Mouse (Mus musculus) hindbrain, embryonic 16.5 days (tissue): ENCODE measurements around the gene Rad51ap1. TPM values are rescaled to one million over a fixed set of nuclear protein-coding genes. Genes with fewer than 3 reads are reported as not detected.

Experiments
- ATAC-seq: fragments of 200-750 bp; cut with Nextera tagmentation; 2 replicates; pipeline ENCODE4 v1.8.0; 2017; ENCODE audit warnings: moderate TSS enrichment, moderate library complexity
- H3K27ac ChIP-seq: fragments of 300-500 bp; sonication (generic); 2 replicates; pipeline ENCODE4 v1.5.1; 2014; ENCODE audit warnings: low read depth, mild to moderate bottlenecking, control low read depth, low read length, moderate library complexity
- H3K27me3 ChIP-seq: fragments of 300-500 bp; sonication (generic); replicated peaks from 2 replicates; pipeline ENCODE4 v1.6.1; 2014; ENCODE audit warnings: low read length; ENCODE audit not compliant: control insufficient read depth, insufficient read depth
- H3K36me3 ChIP-seq: fragments of 300-500 bp; sonication (generic); 2 replicates; pipeline ENCODE4 v1.6.1; 2014; ENCODE audit warnings: mild to moderate bottlenecking, low read length, moderate library complexity, mixed read lengths; ENCODE audit not compliant: control insufficient read depth, insufficient read depth
- H3K4me1 ChIP-seq: fragments of 300-500 bp; sonication (generic); 2 replicates; pipeline ENCODE4 v1.6.1; 2014; ENCODE audit warnings: low read depth, low read length; ENCODE audit not compliant: control insufficient read depth, insufficient read depth
- H3K4me2 ChIP-seq: fragments of 300-500 bp; sonication (generic); 2 replicates; pipeline ENCODE4 v1.6.1; 2014; ENCODE audit warnings: mild to moderate bottlenecking, low read length, control low read depth, moderate library complexity
- H3K4me3 ChIP-seq: fragments of 300-500 bp; sonication (generic); 2 replicates; pipeline ENCODE4 v1.5.1; 2014; ENCODE audit warnings: mild to moderate bottlenecking, low read length, control low read depth, moderate library complexity
- H3K9ac ChIP-seq: fragments of 300-500 bp; sonication (generic); 2 replicates; pipeline ENCODE4 v1.6.1; 2014; ENCODE audit warnings: low read depth, mild to moderate bottlenecking, control low read depth, low read length, moderate library complexity
- H3K9me3 ChIP-seq: fragments of 300-500 bp; sonication (generic); 2 replicates; pipeline ENCODE4 v1.6.1; 2014; ENCODE audit warnings: mild to moderate bottlenecking, low read length, moderate library complexity; ENCODE audit not compliant: control insufficient read depth
- WGBS: fragments of 180-500 bp; shearing (Covaris S2); extraction: QIAGEN DNeasy Blood & Tissue Kit; methylation state at CpG from one replicate; pipeline ENCODE4 v1.1.7; 2014; 5-methylcytosine and 5-hydroxymethylcytosine counted together
- polyA plus RNA-seq: library from polyadenylated mRNA; unstranded; fragments of >200 nt; fragmentation: Nextera tagmentation; extraction: Ambion mirVana; gene quantifications from 2 replicates; pipeline ENCODE4 v1.2.1, GENCODE M21; 2015

Rad51ap1 gene
- polyA plus RNA-seq, 1 experiment from 2014 or later = 15.2 TPM

GRCm38 (mm10) chr6:126940451-126940850 lies 1.1 kb upstream of the Rad51ap1 start:
- Histone ChIP-seq H3K4me3 (peak overlapping the region; percentile 83), H3K9ac (peak overlapping the region; percentile 71; the same call in 1 of the 2 replicates), H3K27me3 (no peaks in the 10 kb centered on the region), H3K4me2 (peak overlapping the region; percentile 71), H3K4me1 (peaks cover 15% of the 10 kb centered on the region), H3K27ac (no peak overlapping the region), H3K9me3 (no peaks in the 10 kb centered on the region), H3K36me3 (peaks cover 13% of the 10 kb centered on the region)
- WGBS = 4% methylated on average over 5 of the region's 5 CpGs
- ATAC-seq = no peak; the same call in 1 of the 2 replicates

DNA sequence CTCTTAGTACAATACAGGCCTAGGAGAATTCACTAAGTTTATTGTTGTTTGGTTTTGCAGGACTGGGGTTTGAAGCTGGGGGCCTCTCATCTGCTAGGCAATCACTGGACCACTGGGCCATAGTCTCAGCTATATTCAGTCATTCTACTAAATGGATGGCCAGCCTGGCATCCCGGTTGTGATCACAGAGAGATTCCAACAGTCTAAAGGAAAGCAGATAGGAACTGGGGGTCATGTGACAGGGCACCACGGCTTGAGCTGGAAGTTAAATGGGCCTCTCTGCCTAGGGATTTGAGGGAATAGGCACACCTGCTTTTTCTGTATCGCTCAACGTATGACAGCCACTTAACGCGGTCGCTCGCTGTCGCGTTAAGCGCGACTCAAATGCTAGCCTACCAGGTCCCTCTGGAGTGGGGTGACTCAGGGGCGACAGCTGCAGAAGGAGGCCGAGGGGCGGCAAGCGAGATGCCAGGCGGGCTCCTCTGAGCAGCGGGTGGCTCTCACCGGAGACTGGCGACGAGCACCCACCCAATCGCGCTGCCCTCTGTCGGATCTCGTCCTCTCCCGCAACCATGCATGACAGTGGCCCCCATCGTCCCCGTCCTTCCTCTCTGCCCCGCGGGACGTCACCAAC lies 417 bp downstream of the Rad51ap1 start:
- under 1% methylated on average over 31 of the region's 31 CpGs for WGBS
- Histone ChIP-seq H3K27me3 (no peaks in the 10 kb centered on the region), H3K36me3 (peaks cover 7% of the 10 kb centered on the region; the same call in 1 of the 2 replicates), H3K4me2 (peak overlapping the region; percentile 79), H3K4me1 (peaks cover 15% of the 10 kb centered on the region), H3K4me3 (peak overlapping the region; percentile 83), H3K9ac (peak overlapping the region; percentile 52), H3K9me3 (no peaks in the 10 kb centered on the region), H3K27ac (no peak overlapping the region)
- no peak; the same call in 1 of the 2 replicates for ATAC-seq

DNA sequence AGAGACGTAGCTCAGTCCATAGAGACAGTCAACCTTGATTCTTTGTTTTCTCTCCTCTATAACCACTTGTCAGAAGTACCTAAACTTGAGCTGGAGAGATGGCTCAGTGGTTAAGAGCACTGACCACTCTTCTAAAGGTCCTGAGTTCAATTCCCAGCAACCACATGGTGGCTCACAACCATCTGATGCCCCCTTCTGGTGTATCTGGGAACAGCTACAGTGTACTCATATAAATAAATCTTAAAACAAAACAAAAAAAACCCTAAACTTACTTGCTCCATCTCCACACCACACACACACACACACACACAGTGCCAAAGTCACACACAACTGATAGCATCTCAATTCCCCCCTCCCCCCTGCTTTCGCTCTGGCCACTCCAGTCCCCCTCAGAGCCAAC lies 1.3 kb downstream of the Rad51ap1 start:
- Histone ChIP-seq H3K4me3 (no peak overlapping the region; the same call in 1 of the 2 replicates), H3K9me3 (no peaks in the 10 kb centered on the region), H3K27ac (no peak overlapping the region), H3K4me1 (peaks cover 15% of the 10 kb centered on the region), H3K36me3 (peaks cover 6% of the 10 kb centered on the region; the same call in 1 of the 2 replicates), H3K27me3 (no peaks in the 10 kb centered on the region), H3K9ac (no peak overlapping the region), H3K4me2 (peak overlapping the region; percentile 79)
- no peak for ATAC-seq
- WGBS = 84% methylated on average over 2 of the region's 2 CpGs

- H3K9ac ChIP-seq = no peak overlapping the region
- ATAC-seq = no peak
- no peak overlapping the region for H3K27ac ChIP-seq
- no peaks in the 10 kb centered on the region for H3K27me3 ChIP-seq
- no peaks in the 10 kb centered on the region for H3K4me1 ChIP-seq
- no peaks in the 10 kb centered on the region; the same call in 1 of the 2 replicates for H3K36me3 ChIP-seq
- H3K4me2 ChIP-seq = no peak overlapping the region
- H3K4me3 ChIP-seq = no peak overlapping the region
- 98% methylated on average over 2 of the region's 2 CpGs for WGBS
- H3K9me3 ChIP-seq = no peaks in the 10 kb centered on the region
These were observed 6.5 kb downstream of the Rad51ap1 start for GRCm38 (mm10) chr6:126932896-126933295.

DNA sequence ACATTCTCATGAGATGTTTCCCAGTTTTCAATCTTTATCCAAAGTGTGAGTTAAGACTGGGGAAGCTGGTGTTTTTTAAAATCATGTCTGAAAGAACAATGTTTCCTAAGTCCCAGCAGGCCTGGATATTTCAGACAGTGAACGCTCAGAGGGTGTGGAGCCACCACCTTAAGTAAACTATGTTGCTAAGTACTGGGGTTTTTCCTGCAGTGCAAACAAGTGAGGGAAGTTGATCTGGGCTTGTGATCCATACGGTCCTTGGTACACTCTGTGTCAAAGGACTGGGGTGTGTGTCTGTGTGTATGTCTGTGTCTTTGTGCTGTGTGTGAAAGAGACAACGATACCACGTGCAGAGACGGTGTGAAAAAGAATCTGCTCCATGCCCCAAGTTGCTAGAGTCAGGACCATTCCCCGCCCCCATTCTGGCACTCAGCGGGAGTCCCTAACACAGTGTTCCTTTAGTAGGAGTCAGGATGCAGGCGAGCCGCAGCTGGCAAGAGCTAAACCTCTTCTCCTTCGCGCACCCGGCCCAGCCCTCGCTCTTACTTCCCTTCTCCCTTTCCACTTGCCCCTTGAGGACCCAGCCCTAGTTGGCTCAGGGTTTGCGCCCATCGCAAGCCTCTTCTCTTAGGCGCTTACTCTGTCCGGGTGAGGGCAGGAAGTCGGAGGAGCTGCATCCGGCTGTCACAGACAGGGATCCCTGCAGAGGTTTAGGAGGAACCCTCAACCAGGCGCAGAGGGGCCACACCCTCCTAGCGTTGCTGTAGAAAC lies 18.1 kb downstream of the Rad51ap1 start, which contains the start of gene Dyrk4:
Dyrk4 (minus strand) TSS at position 729 of the 771 bp plus-strand sequence.
- no peak within 1 kb of the TSS for H3K9ac ChIP-seq
- peak; percentile 24; the same call in 1 of the 2 replicates for ATAC-seq
- H3K27ac ChIP-seq = no peak within 1 kb of the TSS
- H3K4me1 ChIP-seq = no peaks in the 10 kb centered on the region
- 7% methylated on average over 21 of the region's 21 CpGs for WGBS
- peak within 1 kb of the TSS; percentile 45 for H3K4me2 ChIP-seq
- H3K4me3 ChIP-seq = peak within 1 kb of the TSS; percentile 11
- H3K36me3 ChIP-seq = no peaks in the 10 kb centered on the region
- no peaks in the 10 kb centered on the region for H3K27me3 ChIP-seq
- H3K9me3 ChIP-seq = no peaks in the 10 kb centered on the region

- no peak overlapping the region for H3K4me2 ChIP-seq
- WGBS = 88% methylated on average over 5 of the region's 5 CpGs
- no peaks in the 10 kb centered on the region for H3K9me3 ChIP-seq
These were observed 24.5 kb downstream of the Rad51ap1 start for GRCm38 (mm10) chr6:126914928-126915327.

GRCm38 (mm10) chr6:126910727-126911126 lies 28.7 kb downstream of the Rad51ap1 start:
- H3K4me1 ChIP-seq = no peaks in the 10 kb centered on the region
- H3K9ac ChIP-seq = no peak overlapping the region
- H3K9me3 ChIP-seq = no peaks in the 10 kb centered on the region
- no peak overlapping the region for H3K27ac ChIP-seq
- 81% methylated on average over 4 of the region's 4 CpGs for WGBS
- no peak for ATAC-seq
- no peak overlapping the region for H3K4me3 ChIP-seq
- H3K36me3 ChIP-seq = no peaks in the 10 kb centered on the region
- no peak overlapping the region for H3K4me2 ChIP-seq
- no peaks in the 10 kb centered on the region; the same call in 1 of the 2 replicates for H3K27me3 ChIP-seq

More at GRCm38 (mm10) chr6:126914928-126915327, 24.5 kb downstream of the Rad51ap1 start:
- no peak for ATAC-seq
- Histone ChIP-seq H3K4me3 (no peak overlapping the region), H3K9ac (no peak overlapping the region), H3K27ac (no peak overlapping the region), H3K36me3 (no peaks in the 10 kb centered on the region), H3K4me1 (no peaks in the 10 kb centered on the region), H3K27me3 (no peaks in the 10 kb centered on the region; the same call in 1 of the 2 replicates)

DNA sequence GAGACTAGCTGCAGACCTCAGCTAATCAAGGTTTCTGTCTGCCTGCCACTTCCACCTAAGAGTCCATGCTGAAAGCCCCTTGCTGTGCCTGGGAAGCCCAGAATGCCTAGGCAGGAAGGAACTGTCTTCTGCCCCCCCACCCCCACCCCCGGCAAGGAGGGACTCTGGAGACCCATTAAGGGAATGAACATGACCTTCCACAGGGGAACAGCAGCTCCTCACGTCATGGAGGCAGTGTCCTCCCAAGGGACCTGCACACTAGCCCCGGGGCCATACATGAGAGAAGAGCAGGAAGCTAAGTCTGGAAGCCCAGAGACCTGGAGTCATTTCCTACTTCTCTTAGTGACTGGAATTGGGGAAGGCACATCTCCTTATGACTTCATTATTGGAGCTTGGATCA lies 31.5 kb downstream of the Rad51ap1 start:
- Histone ChIP-seq H3K4me2 (no peak overlapping the region), H3K27ac (no peak overlapping the region), H3K4me1 (no peaks in the 10 kb centered on the region), H3K4me3 (no peak overlapping the region), H3K9ac (no peak overlapping the region), H3K27me3 (no peaks in the 10 kb centered on the region), H3K9me3 (no peaks in the 10 kb centered on the region), H3K36me3 (no peaks in the 10 kb centered on the region)
- 77% methylated on average over 3 of the region's 3 CpGs for WGBS
- ATAC-seq = no peak

GRCm38 (mm10) chr6:126907378-126907777 lies 32.0 kb downstream of the Rad51ap1 start:
- no peaks in the 10 kb centered on the region for H3K27me3 ChIP-seq
- ATAC-seq = no peak
- 75% methylated on average over 4 of the region's 5 CpGs for WGBS

More at GRCm38 (mm10) chr6:126907378-126907777, 32.0 kb downstream of the Rad51ap1 start:
- no peak overlapping the region for H3K27ac ChIP-seq
- no peaks in the 10 kb centered on the region for H3K4me1 ChIP-seq
- H3K9ac ChIP-seq = no peak overlapping the region
- H3K36me3 ChIP-seq = no peaks in the 10 kb centered on the region
- H3K4me2 ChIP-seq = no peak overlapping the region
- no peak overlapping the region for H3K4me3 ChIP-seq
- H3K9me3 ChIP-seq = no peaks in the 10 kb centered on the region
